Mouse (Mus musculus) hindbrain, embryonic 14.5 days (tissue): ENCODE measurements around the gene 2010111I01Rik. TPM values are rescaled to one million over a fixed set of nuclear protein-coding genes. Genes with fewer than 3 reads are reported as not detected.
"Not testable (repeated sequence)": the region's sequence is repeated elsewhere in the genome, so short reads cannot be mapped to it uniquely, and the experiment has no call there.

ENCODE experiments used
- ATAC-seq: fragments of 200-750 bp; cut with Nextera tagmentation; 2 replicates; pipeline ENCODE4 v1.8.0; 2017; ENCODE audit warnings: moderate number of reproducible peaks, mild to moderate bottlenecking, moderate TSS enrichment, moderate library complexity; ENCODE audit not compliant: low FRiP score
- DNase-seq: peaks from one replicate; pipeline ENCODE4 v3.0.0-alpha.2; 2015; ENCODE audit warnings: low spot score
- H3K27ac ChIP-seq: fragments of 300-500 bp; sonication (generic); 2 replicates; pipeline ENCODE4 v1.5.1; 2014; ENCODE audit warnings: mild to moderate bottlenecking, moderate library complexity
- H3K27me3 ChIP-seq: fragments of 300-500 bp; sonication (generic); 2 replicates; pipeline ENCODE4 v1.6.1; 2014; ENCODE audit warnings: mild to moderate bottlenecking, low read length, mixed read lengths; ENCODE audit not compliant: control insufficient read depth, insufficient read depth
- H3K36me3 ChIP-seq: fragments of 300-500 bp; sonication (generic); replicated peaks from 2 replicates; pipeline ENCODE4 v1.6.1; 2014; ENCODE audit not compliant: control insufficient read depth, insufficient read depth
- H3K4me1 ChIP-seq: fragments of 300-500 bp; sonication (generic); replicated peaks from 2 replicates; pipeline ENCODE4 v1.6.1; 2014; ENCODE audit warnings: antibody characterized with exemption, low read length, mixed read lengths; ENCODE audit not compliant: control insufficient read depth, insufficient read depth
- H3K4me2 ChIP-seq: fragments of 300-500 bp; sonication (generic); replicated peaks from 2 replicates; pipeline ENCODE4 v1.6.1; 2014; ENCODE audit warnings: mild to moderate bottlenecking, moderate library complexity
- H3K4me3 ChIP-seq: fragments of 300-500 bp; sonication (generic); replicated peaks from 2 replicates; pipeline ENCODE4 v1.5.1; 2014; ENCODE audit warnings: mild to moderate bottlenecking, low read length
- H3K9ac ChIP-seq: fragments of 300-500 bp; sonication (generic); 2 replicates; pipeline ENCODE4 v1.6.1; 2014
- H3K9me3 ChIP-seq: fragments of 300-500 bp; sonication (generic); 2 replicates; pipeline ENCODE4 v1.6.1; 2016; ENCODE audit warnings: low read length; ENCODE audit not compliant: control insufficient read depth
- WGBS: fragments of 180-500 bp; shearing (Covaris S2); extraction: QIAGEN DNeasy Blood & Tissue Kit; methylation state at CpG from one replicate; pipeline ENCODE4 v1.1.7; 2014; 5-methylcytosine and 5-hydroxymethylcytosine counted together
- polyA plus RNA-seq: library from polyadenylated mRNA; unstranded; fragments of >200 nt; fragmentation: Nextera tagmentation; extraction: Ambion mirVana; gene quantifications from 2 replicates; pipeline ENCODE4 v1.2.1, GENCODE M21; 2014

2010111I01Rik gene
- polyA plus RNA-seq, 1 experiment from 2014 or later = 32.6 TPM

DNA sequence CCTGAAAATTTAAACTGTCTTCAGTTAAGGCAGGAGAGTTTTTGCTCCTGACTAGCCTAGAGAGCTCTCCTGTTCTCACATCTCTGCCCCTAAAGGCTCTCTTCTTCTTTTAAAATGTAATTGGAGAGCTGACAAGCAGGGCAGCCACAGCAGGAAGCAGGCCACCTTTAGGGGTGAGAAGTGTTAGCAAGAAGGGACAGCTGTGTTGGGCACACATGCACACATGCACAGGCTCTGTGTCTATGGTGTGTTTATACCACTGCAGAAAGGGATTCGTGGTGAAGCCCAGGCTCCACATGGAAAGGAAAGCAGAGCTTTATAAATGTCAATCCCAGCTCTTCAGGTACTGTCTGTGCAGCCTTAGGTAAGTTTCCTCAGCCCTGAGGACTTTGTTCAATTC, 241.7 kb downstream of the 2010111I01Rik start:
- H3K9me3 ChIP-seq = no peaks in the 10 kb centered on the region
- WGBS = 73% methylated on average over 1 of the region's 1 CpGs
- H3K9ac ChIP-seq = no peak overlapping the region
- H3K36me3 ChIP-seq = no peaks in the 10 kb centered on the region
- DNase-seq = no peak
- ATAC-seq = no peak
- no peaks in the 10 kb centered on the region for H3K27me3 ChIP-seq
- H3K4me2 ChIP-seq = no peak overlapping the region
- H3K4me1 ChIP-seq = 0 out of 2 replicates have a peak, but pooled peaks cover 6% of the 10 kb centered on the region
- no peak overlapping the region for H3K4me3 ChIP-seq
- no peak overlapping the region for H3K27ac ChIP-seq

- Histone ChIP-seq H3K4me1 (no peaks in the 10 kb centered on the region), H3K36me3 (0 out of 2 replicates have a peak, but pooled peaks cover 4% of the 10 kb centered on the region), H3K9me3 (no peaks in the 10 kb centered on the region), H3K4me2 (no peak overlapping the region), H3K4me3 (no peak overlapping the region), H3K9ac (no peak overlapping the region), H3K27me3 (no peaks in the 10 kb centered on the region), H3K27ac (no peak overlapping the region)
- no peak for DNase-seq
- no peak for ATAC-seq
Observed at GRCm38 (mm10) chr13:63216537-63216936, 251.8 kb downstream of the 2010111I01Rik start.

DNA sequence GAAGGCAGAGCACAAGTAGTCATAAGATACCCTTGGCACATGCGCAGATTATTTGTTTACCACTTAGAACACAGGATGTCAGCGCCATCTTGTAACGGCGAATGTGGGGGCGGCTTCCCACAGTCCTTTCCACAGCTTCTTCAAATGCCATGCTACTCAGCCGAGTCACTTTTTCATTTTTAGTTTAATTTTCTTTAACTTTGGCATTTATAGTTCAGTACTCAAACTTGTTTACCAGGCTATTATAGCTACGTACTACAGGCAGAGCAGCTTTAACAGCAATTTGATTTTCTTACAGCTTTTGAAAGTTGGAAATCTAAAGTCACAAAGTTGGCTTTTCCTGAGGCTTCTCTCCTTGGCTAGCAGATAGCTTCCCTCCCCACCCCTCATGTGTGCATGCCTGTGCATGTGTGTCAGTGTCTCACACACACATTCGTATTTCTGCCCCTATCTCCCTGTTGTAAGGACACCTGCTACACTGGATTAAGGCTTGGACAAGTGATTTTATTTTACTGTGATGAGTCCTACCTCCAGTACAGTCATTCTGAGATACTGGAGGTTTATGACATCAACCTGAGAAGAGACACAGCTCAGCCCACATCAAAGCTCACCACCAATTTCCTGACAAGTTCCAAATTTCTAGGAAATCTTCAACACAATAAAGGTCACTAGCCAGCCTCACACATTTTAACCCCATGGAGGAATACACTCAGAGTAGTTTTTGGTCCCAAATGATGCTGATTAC, 258.5 kb downstream of the 2010111I01Rik start:
- no peaks in the 10 kb centered on the region for H3K36me3 ChIP-seq
- no peaks in the 10 kb centered on the region for H3K9me3 ChIP-seq
- H3K27me3 ChIP-seq = no peaks in the 10 kb centered on the region
- no peak overlapping the region for H3K27ac ChIP-seq
- H3K4me3 ChIP-seq = no peak overlapping the region
- H3K4me2 ChIP-seq = no peak overlapping the region
- DNase-seq (no peak), ATAC-seq (no peak)
- H3K9ac ChIP-seq = no peak overlapping the region
- 96% methylated on average over 7 of the region's 8 CpGs for WGBS
- no peaks in the 10 kb centered on the region for H3K4me1 ChIP-seq

DNA sequence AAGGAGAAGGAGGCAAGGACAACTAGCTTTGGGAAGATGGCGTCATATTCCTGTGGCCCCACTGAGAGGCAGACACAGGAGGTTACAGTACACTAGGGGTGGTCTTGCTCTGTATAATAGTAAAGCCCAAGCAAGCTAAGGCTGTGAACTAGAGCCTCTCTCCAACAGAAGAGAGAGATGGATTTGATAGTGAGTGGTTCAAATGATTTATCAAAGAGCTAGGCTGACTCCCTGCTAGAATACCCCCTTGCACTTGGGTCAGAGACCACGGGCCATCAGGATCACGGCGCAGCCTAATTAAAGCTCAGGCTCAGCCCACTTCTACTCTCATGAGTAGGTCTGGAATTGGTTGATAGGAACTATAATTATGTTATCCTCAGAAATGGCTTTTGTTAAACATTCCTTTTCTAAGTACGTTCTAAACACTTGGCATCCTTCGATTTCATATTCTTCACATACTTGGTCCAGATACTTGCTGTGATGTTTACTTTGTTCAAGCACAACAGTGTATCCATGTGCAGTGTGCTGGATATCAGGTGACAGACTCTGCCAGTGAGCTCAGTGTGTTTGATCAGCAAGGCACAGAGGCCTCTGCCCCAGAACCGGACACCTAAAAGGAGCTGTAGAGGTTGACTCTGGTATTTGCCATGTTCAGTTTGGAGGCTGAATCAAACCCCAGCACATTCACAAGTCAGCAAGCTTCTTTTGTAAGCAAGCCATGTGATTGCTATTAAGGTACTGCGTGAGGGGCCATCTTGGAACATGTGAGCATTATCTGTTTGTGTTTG, 261.3 kb downstream of the 2010111I01Rik start:
- Histone ChIP-seq H3K9me3 (no peaks in the 10 kb centered on the region), H3K4me3 (no peak overlapping the region), H3K27me3 (no peaks in the 10 kb centered on the region), H3K36me3 (no peaks in the 10 kb centered on the region), H3K9ac (no peak overlapping the region), H3K4me1 (no peaks in the 10 kb centered on the region), H3K4me2 (no peak overlapping the region), H3K27ac (no peak overlapping the region)
- no peak for ATAC-seq
- DNase-seq = no peak
- WGBS = 84% methylated on average over 8 of the region's 8 CpGs

- DNase-seq = no peak
- Histone ChIP-seq H3K4me3 (no peak overlapping the region), H3K27ac (no peak overlapping the region), H3K4me2 (no peak overlapping the region), H3K27me3 (no peaks in the 10 kb centered on the region), H3K36me3 (no peaks in the 10 kb centered on the region), H3K9me3 (no peaks in the 10 kb centered on the region), H3K9ac (no peak overlapping the region), H3K4me1 (no peaks in the 10 kb centered on the region)
- WGBS = 89% methylated on average over 3 of the region's 3 CpGs
- ATAC-seq = no peak
Observed at GRCm38 (mm10) chr13:63227785-63228184, 263.1 kb downstream of the 2010111I01Rik start.

DNA sequence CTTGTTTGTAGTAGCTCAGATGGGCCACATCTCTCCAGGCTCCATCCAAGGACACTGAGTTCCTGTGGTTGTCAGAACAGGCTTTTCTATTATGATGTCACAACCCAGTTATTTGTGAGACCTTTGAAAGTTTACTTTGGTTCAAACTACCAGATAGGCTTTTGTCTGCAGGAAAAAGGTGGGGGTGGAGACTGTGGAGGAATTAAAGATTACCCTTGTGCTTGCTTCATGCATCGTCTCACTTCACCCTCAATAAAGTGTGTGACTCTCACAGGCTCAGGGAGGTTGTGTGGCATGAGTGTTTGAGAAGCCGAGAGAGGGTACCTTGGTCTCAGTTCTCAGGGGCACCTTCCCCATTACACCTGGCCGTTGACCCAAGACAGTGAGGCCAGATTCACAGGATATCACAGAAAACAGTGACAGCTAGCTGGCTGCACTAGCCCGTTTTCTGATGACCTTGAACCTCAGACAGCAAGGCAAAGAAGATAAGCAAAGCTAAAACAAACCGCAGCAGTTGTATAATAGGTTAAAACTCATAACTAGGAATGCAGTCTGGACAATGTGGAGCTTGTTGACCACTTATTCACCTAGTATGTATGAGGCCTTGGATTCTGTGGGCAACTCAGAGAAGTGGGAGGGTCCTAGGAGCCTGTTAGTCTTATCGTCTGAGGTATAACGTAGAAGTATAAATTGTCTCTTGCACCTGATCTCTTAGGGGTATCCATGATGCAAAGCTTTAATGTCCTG, 266.4 kb downstream of the 2010111I01Rik start:
- WGBS = 79% methylated on average over 7 of the region's 7 CpGs
- H3K4me3 ChIP-seq = no peak overlapping the region
- H3K9me3 ChIP-seq = no peaks in the 10 kb centered on the region
- no peaks in the 10 kb centered on the region for H3K27me3 ChIP-seq
- H3K4me1 ChIP-seq = no peaks in the 10 kb centered on the region
- no peak for ATAC-seq
- H3K36me3 ChIP-seq = no peaks in the 10 kb centered on the region
- H3K4me2 ChIP-seq = no peak overlapping the region
- H3K27ac ChIP-seq = no peak overlapping the region
- H3K9ac ChIP-seq = no peak overlapping the region
- no peak for DNase-seq

- H3K9me3 ChIP-seq = no peaks in the 10 kb centered on the region
- no peak overlapping the region for H3K9ac ChIP-seq
- WGBS = 24% methylated on average over 3 of the region's 3 CpGs
- DNase-seq = no peak
- H3K27me3 ChIP-seq = no peaks in the 10 kb centered on the region
- no peak for ATAC-seq
- H3K27ac ChIP-seq = no peak overlapping the region
- no peak overlapping the region for H3K4me3 ChIP-seq
- H3K4me2 ChIP-seq = no peak overlapping the region
- no peaks in the 10 kb centered on the region for H3K36me3 ChIP-seq
- H3K4me1 ChIP-seq = no peaks in the 10 kb centered on the region
Observed at GRCm38 (mm10) chr13:63231702-63232070, 267.0 kb downstream of the 2010111I01Rik start.

DNA sequence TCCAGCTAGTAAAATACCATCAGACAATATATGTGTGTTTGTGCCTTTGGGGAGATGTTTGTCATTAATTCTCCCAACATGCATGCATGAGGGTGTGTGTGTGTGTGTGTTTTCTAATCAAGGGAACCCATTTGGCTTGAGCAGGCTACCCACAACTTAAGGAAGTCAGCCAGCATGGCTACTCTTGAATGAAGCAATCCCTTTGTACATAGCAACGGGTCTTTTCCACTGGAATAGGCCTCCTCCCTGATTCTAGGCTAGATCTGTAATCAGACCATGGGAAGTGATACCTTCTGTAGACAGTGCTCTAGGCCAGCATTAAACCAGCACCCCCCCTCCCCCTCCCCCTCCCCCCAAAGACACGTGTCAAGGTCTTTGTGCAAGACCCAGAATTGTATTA, 267.9 kb downstream of the 2010111I01Rik start:
- Histone ChIP-seq H3K4me1 (no peaks in the 10 kb centered on the region), H3K9me3 (no peaks in the 10 kb centered on the region), H3K4me2 (no peak overlapping the region), H3K27ac (no peak overlapping the region), H3K36me3 (no peaks in the 10 kb centered on the region), H3K9ac (no peak overlapping the region), H3K4me3 (no peak overlapping the region), H3K27me3 (no peaks in the 10 kb centered on the region)
- ATAC-seq = no peak
- DNase-seq = no peak
- WGBS = 81% methylated on average over 2 of the region's 2 CpGs

- not testable (repeated sequence) for H3K4me3 ChIP-seq, H3K9me3 ChIP-seq, ATAC-seq, H3K27ac ChIP-seq, H3K4me2 ChIP-seq, DNase-seq, H3K4me1 ChIP-seq, H3K36me3 ChIP-seq, H3K27me3 ChIP-seq, H3K9ac ChIP-seq
Observed at GRCm38 (mm10) chr13:63234520-63234919, 269.8 kb downstream of the 2010111I01Rik start.
